Mouse (Mus musculus) liver, embryonic 18 days (tissue): ENCODE measurements around the gene Krtap19-4. TPM values are rescaled to one million over a fixed set of nuclear protein-coding genes. Genes with fewer than 3 reads are reported as not detected.

Experiments
- polyA plus RNA-seq: library from polyadenylated mRNA; depleted of rRNA; stranded (reverse); fragments of >200 nt; gene quantifications from 2 replicates; pipeline ENCODE4 v1.2.3, GENCODE M21; 2012; rRNA removed

Gene Krtap19-4
- not detected in 2 replicates for polyA plus RNA-seq

GRCm38 (mm10) chr16:88884989-88885388 lies at the start of gene Krtap19-4:
TSS of gene Krtap19-4 (minus strand) at chr16:88885089.

GRCm38 (mm10) chr16:88932165-88932564 lies 47.3 kb upstream of the Krtap19-4 start, which contains the start of gene Krtap19-9b:
TSS of gene Krtap19-9b (minus strand) at chr16:88932265.

DNA sequence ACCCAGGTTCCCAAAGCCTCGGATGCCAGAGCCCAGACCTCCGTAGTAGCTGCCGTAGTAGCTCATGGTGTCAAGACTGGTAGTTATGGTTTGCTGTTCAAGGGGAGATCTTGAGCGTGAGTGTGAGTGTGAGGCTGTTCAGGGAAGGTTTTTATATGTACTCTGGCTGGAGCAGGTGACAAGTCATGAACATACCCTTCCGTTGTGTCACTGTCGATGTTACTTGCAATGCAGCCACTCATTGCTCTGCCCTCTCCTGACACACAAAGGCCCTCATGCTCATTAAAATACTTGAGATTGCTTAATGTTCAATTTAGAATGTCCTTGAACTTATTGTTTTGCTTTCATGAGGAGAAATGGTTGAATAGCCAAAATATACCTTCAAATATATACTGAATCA lies 11.5 kb upstream of the Krtap19-4 start, which contains the start of gene Krtap19-5:
Gene Krtap19-5, minus strand, starts transcription at position 101 of the 400 bp plus-strand sequence.

DNA sequence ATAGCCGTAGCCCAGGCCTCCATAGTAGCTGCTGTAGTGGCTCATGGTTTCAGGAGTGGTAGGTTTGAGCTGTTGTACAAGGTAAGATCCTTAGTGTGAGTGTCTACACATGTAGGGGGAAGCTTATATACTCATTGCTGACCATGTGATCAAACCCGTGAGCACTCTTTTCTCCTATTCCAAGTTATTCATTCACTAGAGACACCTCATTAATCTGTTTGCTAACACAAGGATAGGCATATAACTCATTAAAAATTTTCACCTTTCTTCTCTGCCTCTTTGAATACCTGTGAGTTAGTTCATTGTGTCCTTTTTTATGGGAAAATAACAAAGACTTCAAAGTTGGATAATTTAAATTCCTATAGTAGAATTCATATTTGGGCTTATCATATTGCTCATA lies 7.0 kb downstream of the Krtap19-4 start, which contains the start of gene Krtap19-3:
Gene Krtap19-3, minus strand, starts transcription at position 101 of the 400 bp plus-strand sequence.

DNA sequence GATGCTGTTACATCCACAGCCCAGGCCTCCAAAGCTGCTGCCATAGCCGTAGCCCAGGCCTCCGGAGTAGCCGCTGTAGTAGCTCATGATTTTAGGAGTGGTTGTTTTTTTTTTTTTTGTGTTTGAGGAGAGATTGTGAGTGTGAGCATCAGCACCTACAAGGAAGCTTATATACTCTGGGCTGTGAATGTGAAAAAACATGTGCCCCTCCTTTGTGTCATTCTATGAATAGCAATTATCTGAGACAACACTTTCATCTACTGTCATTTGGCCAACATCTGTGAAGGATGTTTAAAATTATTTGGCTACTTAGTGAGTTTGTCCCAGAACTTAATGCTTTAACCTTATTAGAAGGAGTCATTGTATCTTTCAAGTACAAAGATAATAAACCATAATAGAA lies 10.7 kb downstream of the Krtap19-4 start, which contains the start of gene Krtap19-2:
Gene Krtap19-2, minus strand, starts transcription at position 101 of the 400 bp plus-strand sequence.

DNA sequence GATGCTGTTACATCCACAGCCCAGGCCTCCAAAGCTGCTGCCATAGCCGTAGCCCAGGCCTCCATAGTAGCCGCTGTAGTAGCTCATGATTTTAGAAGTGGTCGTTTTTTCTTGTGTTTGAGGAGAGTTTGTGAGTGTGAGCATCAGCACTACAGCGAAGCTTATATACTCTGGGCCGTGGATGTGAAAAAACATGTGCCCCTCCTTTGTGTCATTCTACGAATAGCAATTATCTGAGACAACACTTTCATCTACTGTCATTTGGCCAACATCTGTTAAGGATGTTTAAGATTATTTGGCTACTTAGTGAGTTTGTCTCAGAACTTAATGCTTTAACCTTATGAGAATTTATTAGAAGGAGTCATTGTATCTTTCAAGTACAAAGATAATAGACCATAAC lies 15.6 kb downstream of the Krtap19-4 start, which contains the start of gene Krtap19-1:
Gene Krtap19-1, minus strand, starts transcription at position 101 of the 400 bp plus-strand sequence.

Other genes starting within 250 kb of the Krtap19-4 start
- gene Krtap26-1, start 237.3 kb downstream of the Krtap19-4 start, polyA plus RNA-seq = not detected in 2 replicates
- gene Krtap27-1, start 213.4 kb downstream of the Krtap19-4 start, polyA plus RNA-seq = not detected in 2 replicates
- gene 2310061N02Rik, start 177.1 kb downstream of the Krtap19-4 start, polyA plus RNA-seq = not detected in 2 replicates
- not detected in 2 replicates for gene Krtap13-1, start 156.2 kb downstream of the Krtap19-4 start, polyA plus RNA-seq
- not detected in 2 replicates for gene Krtap13, start 133.5 kb downstream of the Krtap19-4 start, polyA plus RNA-seq
- gene 2310034C09Rik, start 126.2 kb downstream of the Krtap19-4 start, polyA plus RNA-seq = not detected in 2 replicates
- gene 2310057N15Rik, start 110.9 kb downstream of the Krtap19-4 start, polyA plus RNA-seq = not detected in 2 replicates
- gene Gm5965, start 107.2 kb downstream of the Krtap19-4 start, polyA plus RNA-seq = not detected in 2 replicates
- not detected in 2 replicates for gene Gm20741, start 72.9 kb downstream of the Krtap19-4 start, polyA plus RNA-seq
- not detected in 2 replicates for gene Krtap15, start 64.9 kb downstream of the Krtap19-4 start, polyA plus RNA-seq
- gene Krtap14, start 58.9 kb downstream of the Krtap19-4 start, polyA plus RNA-seq = not detected in 2 replicates
- not detected in 2 replicates for gene Krtap19-1, start 15.7 kb downstream of the Krtap19-4 start, polyA plus RNA-seq
- gene Krtap19-2, start 10.8 kb downstream of the Krtap19-4 start, polyA plus RNA-seq = not detected in 2 replicates
- gene Krtap19-3, start 7.1 kb downstream of the Krtap19-4 start, polyA plus RNA-seq = not detected in 2 replicates
- gene Krtap19-5, start 11.4 kb upstream of the Krtap19-4 start, polyA plus RNA-seq = not detected in 2 replicates
- gene Krtap19-9b, start 47.2 kb upstream of the Krtap19-4 start, polyA plus RNA-seq = not detected in 2 replicates
- gene Krtap16-3, start 77.8 kb upstream of the Krtap19-4 start, polyA plus RNA-seq = not detected in 2 replicates
- not detected in 2 replicates for gene Krtap22-2, start 125.7 kb upstream of the Krtap19-4 start, polyA plus RNA-seq
- gene Gm10229, start 130.2 kb upstream of the Krtap19-4 start, polyA plus RNA-seq = not detected in 2 replicates
- not detected in 2 replicates for gene Krtap6-1, start 146.6 kb upstream of the Krtap19-4 start, polyA plus RNA-seq
- not detected in 2 replicates for gene Gm10228, start 156.4 kb upstream of the Krtap19-4 start, polyA plus RNA-seq
- gene Krtap6-5, start 162.8 kb upstream of the Krtap19-4 start, polyA plus RNA-seq = not detected in 2 replicates
- not detected in 2 replicates for gene 1110025L11Rik, start 178.9 kb upstream of the Krtap19-4 start, polyA plus RNA-seq
- not detected in 2 replicates for gene Krtap6-3, start 198.9 kb upstream of the Krtap19-4 start, polyA plus RNA-seq